Mouse (Mus musculus): ENCODE measurements around the gene Fbxl17. TPM values are rescaled to one million over a fixed set of nuclear protein-coding genes. Genes with fewer than 3 reads are reported as not detected.

The Fbxl17 gene
- total and polyA plus RNA-seq, 2 experiments from 2014 or later: 10.7 to 32.0 TPM

DNA sequence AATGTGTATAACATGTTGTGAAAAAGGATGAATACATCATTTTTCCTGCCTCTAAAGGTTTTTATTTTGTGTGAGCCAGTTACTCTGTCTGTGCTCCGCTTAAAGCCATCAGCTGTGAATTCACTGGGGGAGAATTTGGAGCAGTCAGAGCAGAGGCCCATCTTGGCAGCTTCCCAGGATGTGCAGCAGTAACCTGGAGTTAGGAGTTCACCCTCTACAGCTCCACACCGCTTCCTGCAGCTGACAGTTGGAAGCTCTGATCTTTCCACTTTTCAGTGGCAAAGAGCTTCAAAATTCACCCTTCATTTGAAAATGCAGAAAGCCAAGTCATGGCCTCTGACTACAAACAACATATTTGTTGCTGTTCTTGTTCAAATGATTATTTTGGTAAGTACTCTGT lies 212.4 kb downstream of the Fbxl17 start:
- peak; percentile 27 for DNase-seq
- no peaks in the 10 kb centered on the region for H3K27me3 ChIP-seq (ENCODE audit: insufficient read depth, low read length)
- no peaks in the 10 kb centered on the region for H3K36me3 ChIP-seq (ENCODE audit: insufficient read depth)
- no peak overlapping the region for H3K27ac ChIP-seq (ENCODE audit: low read depth, low read length)
- no peak overlapping the region for H3K4me3 ChIP-seq (ENCODE audit: low read depth, low read length)
- H3K9me3 ChIP-seq (ENCODE audit: low read length): no peaks in the 10 kb centered on the region
- TF ChIP-seq CTCF (IDR thresholded peaks at IDR 0.05; ENCODE audit: low read depth): no peak
- H3K4me2 ChIP-seq (ENCODE audit: low read depth): no peak overlapping the region
- peaks cover 10% of the 10 kb centered on the region for H3K4me1 ChIP-seq (ENCODE audit: insufficient read depth)
- no peak for ATAC-seq
- WGBS: 44% methylated on average over 2 of the region's 2 CpGs
- no peak overlapping the region for H3K9ac ChIP-seq

- Histone ChIP-seq H3K4me2 (ENCODE audit: low read depth) (no peak overlapping the region; the same call in 1 of the 2 replicates), H3K9ac (no peak overlapping the region), H3K36me3 (ENCODE audit: insufficient read depth) (no peaks in the 10 kb centered on the region), H3K27me3 (ENCODE audit: insufficient read depth, low read length) (no peaks in the 10 kb centered on the region), H3K4me1 (ENCODE audit: insufficient read depth) (peaks cover 10% of the 10 kb centered on the region), H3K4me3 (ENCODE audit: low read depth, low read length) (no peak overlapping the region), H3K27ac (ENCODE audit: low read depth, low read length) (peak overlapping the region; percentile 35; the same call in 1 of the 2 replicates), H3K9me3 (ENCODE audit: low read length) (no peaks in the 10 kb centered on the region)
- peak; percentile 93 for ATAC-seq
- 13% methylated on average over 11 of the region's 11 CpGs for WGBS
- no peak for TF ChIP-seq CTCF (IDR thresholded peaks at IDR 0.05; ENCODE audit: low read depth)
- DNase-seq: peak; percentile 80
Measured at GRCm38 (mm10) chr17:63285265-63285939, 214.4 kb downstream of the Fbxl17 start.

DNA sequence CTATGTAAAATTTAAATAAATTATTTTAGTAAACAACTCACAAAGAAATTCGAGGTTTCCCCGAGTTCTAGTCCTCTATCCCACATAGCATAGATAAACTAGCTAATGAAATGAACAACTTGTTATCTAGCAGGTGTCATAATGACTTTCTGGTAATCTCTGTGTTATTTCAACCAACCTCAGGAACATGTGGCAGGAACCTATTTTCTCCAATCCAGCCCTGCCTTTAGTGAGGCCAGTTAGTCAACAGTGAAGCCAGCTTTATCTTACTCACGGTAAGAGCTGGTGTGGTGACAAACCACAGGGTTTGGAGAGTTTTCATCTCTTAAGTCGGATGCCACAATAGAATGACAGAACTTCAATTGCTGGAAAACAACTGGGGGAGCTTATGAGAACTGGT lies 215.7 kb downstream of the Fbxl17 start:
- no peaks in the 10 kb centered on the region for H3K9me3 ChIP-seq (ENCODE audit: low read length)
- H3K27me3 ChIP-seq (ENCODE audit: insufficient read depth, low read length): no peaks in the 10 kb centered on the region
- ATAC-seq (no peak), DNase-seq (no peak)
- no peak overlapping the region for H3K4me3 ChIP-seq (ENCODE audit: low read depth, low read length)
- H3K9ac ChIP-seq: no peak overlapping the region
- 88% methylated on average over 4 of the region's 4 CpGs for WGBS
- no peak for TF ChIP-seq CTCF (IDR thresholded peaks at IDR 0.05; ENCODE audit: low read depth)
- no peaks in the 10 kb centered on the region for H3K36me3 ChIP-seq (ENCODE audit: insufficient read depth)
- H3K4me1 ChIP-seq (ENCODE audit: insufficient read depth): peaks cover 10% of the 10 kb centered on the region
- no peak overlapping the region for H3K27ac ChIP-seq (ENCODE audit: low read depth, low read length)
- no peak overlapping the region for H3K4me2 ChIP-seq (ENCODE audit: low read depth)

GRCm38 (mm10) chr17:63282004-63282403 lies 217.8 kb downstream of the Fbxl17 start:
- no peaks in the 10 kb centered on the region for H3K36me3 ChIP-seq (ENCODE audit: insufficient read depth)
- ATAC-seq: no peak
- H3K4me2 ChIP-seq (ENCODE audit: low read depth): no peak overlapping the region
- H3K4me1 ChIP-seq (ENCODE audit: insufficient read depth): peaks cover 10% of the 10 kb centered on the region
- DNase-seq: no peak
- H3K27ac ChIP-seq (ENCODE audit: low read depth, low read length): no peak overlapping the region
- H3K27me3 ChIP-seq (ENCODE audit: insufficient read depth, low read length): no peaks in the 10 kb centered on the region
- H3K9ac ChIP-seq: no peak overlapping the region
- no peaks in the 10 kb centered on the region for H3K9me3 ChIP-seq (ENCODE audit: low read length)
- H3K4me3 ChIP-seq (ENCODE audit: low read depth, low read length): no peak overlapping the region
- WGBS: 89% methylated on average over 5 of the region's 5 CpGs
- TF ChIP-seq CTCF (IDR thresholded peaks at IDR 0.05; ENCODE audit: low read depth): no peak

DNA sequence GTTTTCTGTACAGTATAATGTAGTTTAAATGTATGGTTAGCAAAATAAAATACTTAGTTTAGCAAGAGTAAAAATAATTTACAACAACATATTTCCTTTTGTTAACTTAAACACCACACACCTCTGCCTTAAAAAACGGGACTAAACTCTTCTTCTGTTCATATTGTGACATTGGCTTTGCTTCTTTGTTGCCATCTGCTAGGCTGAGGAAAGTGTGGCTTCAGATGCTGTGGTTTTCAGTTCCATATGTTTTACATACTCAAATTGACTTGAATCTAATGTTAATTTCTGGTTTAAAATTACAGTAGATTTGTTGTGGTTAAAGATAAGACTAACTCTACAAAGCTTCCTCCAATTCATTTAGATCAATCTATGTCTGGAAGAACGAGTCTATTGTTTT lies 218.8 kb downstream of the Fbxl17 start:
- Histone ChIP-seq H3K4me1 (ENCODE audit: insufficient read depth) (peaks cover 9% of the 10 kb centered on the region), H3K27ac (ENCODE audit: low read depth, low read length) (no peak overlapping the region), H3K9me3 (ENCODE audit: low read length) (no peaks in the 10 kb centered on the region), H3K36me3 (ENCODE audit: insufficient read depth) (no peaks in the 10 kb centered on the region), H3K4me3 (ENCODE audit: low read depth, low read length) (no peak overlapping the region), H3K9ac (no peak overlapping the region), H3K27me3 (ENCODE audit: insufficient read depth, low read length) (no peaks in the 10 kb centered on the region), H3K4me2 (ENCODE audit: low read depth) (no peak overlapping the region)
- WGBS: 58% methylated on average over 2 of the region's 2 CpGs
- peak; percentile 41 for DNase-seq
- peak; percentile 28; the same call in 1 of the 2 replicates for ATAC-seq
- TF ChIP-seq CTCF (IDR thresholded peaks at IDR 0.05; ENCODE audit: low read depth): no peak

DNA sequence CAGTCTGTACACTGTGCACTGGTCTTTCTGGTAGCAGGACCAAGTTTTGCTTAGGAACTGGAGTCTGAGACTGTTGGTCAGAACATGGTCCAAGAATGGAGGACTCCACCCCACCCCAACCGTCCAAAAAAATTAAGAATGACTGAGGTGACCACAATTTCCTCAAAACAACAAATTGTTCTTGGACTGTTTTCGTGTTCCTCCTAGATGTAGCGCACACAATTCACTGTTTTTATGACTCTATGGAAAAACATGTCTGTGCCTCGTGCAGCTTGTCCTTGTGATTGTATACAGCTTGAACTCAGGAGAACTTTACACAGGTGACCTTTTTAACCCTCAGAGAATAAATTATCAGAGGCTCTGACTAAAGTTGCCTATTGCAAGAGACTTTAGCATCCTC lies 220.7 kb downstream of the Fbxl17 start:
- Histone ChIP-seq H3K4me2 (ENCODE audit: low read depth) (no peak overlapping the region), H3K27me3 (ENCODE audit: insufficient read depth, low read length) (no peaks in the 10 kb centered on the region), H3K9me3 (ENCODE audit: low read length) (no peaks in the 10 kb centered on the region), H3K27ac (ENCODE audit: low read depth, low read length) (no peak overlapping the region), H3K4me3 (ENCODE audit: low read depth, low read length) (no peak overlapping the region), H3K36me3 (ENCODE audit: insufficient read depth) (no peaks in the 10 kb centered on the region), H3K4me1 (ENCODE audit: insufficient read depth) (no peaks in the 10 kb centered on the region), H3K9ac (no peak overlapping the region)
- no peak for TF ChIP-seq CTCF (IDR thresholded peaks at IDR 0.05; ENCODE audit: low read depth)
- DNase-seq (no peak), ATAC-seq (no peak)
- 83% methylated on average over 4 of the region's 4 CpGs for WGBS

DNA sequence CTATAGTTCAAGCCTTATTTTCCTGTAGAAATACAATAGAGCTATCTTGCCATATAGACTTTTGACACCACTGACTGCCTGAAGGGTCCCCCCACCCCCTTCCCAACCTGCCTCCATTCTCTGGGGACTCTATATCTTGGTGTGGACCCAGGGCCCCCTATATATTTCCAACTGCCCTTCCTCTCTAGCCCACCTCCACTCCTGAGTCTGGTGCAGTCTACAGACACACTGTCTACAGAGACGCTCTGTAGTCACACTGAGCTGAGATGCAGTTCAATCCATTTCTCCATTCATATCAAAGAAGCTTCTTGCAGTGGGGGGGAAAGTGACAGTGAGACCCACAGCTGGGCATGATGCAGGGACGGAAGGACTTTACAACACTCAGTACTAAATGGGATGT lies 226.5 kb downstream of the Fbxl17 start:
- no peak overlapping the region for H3K4me3 ChIP-seq (ENCODE audit: low read depth, low read length)
- 86% methylated on average over 2 of the region's 2 CpGs for WGBS
- DNase-seq (no peak), ATAC-seq (no peak)
- H3K9me3 ChIP-seq (ENCODE audit: low read length): no peaks in the 10 kb centered on the region
- H3K4me2 ChIP-seq (ENCODE audit: low read depth): no peak overlapping the region
- H3K27me3 ChIP-seq (ENCODE audit: insufficient read depth, low read length): no peaks in the 10 kb centered on the region
- no peaks in the 10 kb centered on the region for H3K4me1 ChIP-seq (ENCODE audit: insufficient read depth)
- H3K27ac ChIP-seq (ENCODE audit: low read depth, low read length): no peak overlapping the region
- TF ChIP-seq CTCF (IDR thresholded peaks at IDR 0.05; ENCODE audit: low read depth): no peak
- no peaks in the 10 kb centered on the region for H3K36me3 ChIP-seq (ENCODE audit: insufficient read depth)
- H3K9ac ChIP-seq: no peak overlapping the region

Measured in forebrain, postnatal 0 days (tissue).